Mouse (Mus musculus) large intestine, adult 2 months (tissue): ENCODE measurements around the gene Pde4d. TPM values are rescaled to one million over a fixed set of nuclear protein-coding genes. Genes with fewer than 3 reads are reported as not detected.

Experiments
- DNase-seq: peaks from one replicate; pipeline ENCODE4 v3.0.0-alpha.2; 2012; ENCODE audit warnings: low read depth, low spot score
- WGBS: fragments of 180-500 bp; shearing (Covaris S2); methylation state at CpG from one replicate; pipeline ENCODE4 v1.1.7; 2018; 5-methylcytosine and 5-hydroxymethylcytosine counted together
- polyA plus RNA-seq: library from polyadenylated mRNA; depleted of rRNA; stranded (reverse); fragments of >200 nt; gene quantifications from 2 replicates; pipeline ENCODE4 v1.2.3, GENCODE M21; 2012

Pde4d gene
- polyA plus RNA-seq, 1 experiment: 7.7 TPM

DNA sequence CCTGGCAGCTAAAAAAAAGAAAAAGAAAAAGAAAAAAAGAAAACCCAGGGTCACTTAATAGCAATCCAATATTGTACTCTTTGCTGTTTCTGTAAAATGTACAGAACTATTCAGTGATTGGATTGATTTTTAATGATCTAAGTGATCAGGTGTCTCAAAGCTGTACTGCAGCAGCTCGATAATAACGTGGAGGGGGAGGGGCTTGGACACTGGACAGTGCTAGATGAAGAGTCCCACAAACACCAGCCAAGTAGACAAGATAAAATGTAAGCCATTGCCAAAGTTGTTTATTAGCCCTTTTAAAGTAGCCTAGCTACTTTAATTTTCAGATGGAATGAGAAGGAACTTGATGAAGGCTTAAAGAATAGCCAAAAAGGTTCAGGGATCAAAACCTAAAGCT is 975.2 kb downstream of the Pde4d start:
- DNase-seq: no peak
- WGBS: 27% methylated on average over 2 of the region's 2 CpGs

DNA sequence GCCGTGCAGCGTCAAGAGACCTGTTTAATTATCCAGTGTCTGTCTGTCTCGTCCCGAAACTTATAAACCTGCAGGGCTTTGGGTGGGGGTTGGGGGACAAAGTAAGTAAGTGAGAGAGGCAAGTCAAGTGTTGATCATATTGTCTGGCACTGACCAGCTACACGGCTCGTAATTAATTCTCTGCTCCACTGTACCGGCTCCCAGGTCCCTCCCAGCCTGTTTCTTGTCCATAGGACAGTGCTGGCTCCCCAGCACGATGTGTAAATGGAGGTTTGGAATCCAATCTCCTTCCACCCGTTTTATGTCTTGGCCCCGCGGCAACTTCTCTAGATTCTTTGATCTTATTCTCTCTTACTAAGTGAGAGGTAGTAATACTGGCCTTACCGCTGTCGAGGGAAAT is 975.8 kb downstream of the Pde4d start:
- no peak for DNase-seq
- 73% methylated on average over 13 of the region's 13 CpGs for WGBS

DNA sequence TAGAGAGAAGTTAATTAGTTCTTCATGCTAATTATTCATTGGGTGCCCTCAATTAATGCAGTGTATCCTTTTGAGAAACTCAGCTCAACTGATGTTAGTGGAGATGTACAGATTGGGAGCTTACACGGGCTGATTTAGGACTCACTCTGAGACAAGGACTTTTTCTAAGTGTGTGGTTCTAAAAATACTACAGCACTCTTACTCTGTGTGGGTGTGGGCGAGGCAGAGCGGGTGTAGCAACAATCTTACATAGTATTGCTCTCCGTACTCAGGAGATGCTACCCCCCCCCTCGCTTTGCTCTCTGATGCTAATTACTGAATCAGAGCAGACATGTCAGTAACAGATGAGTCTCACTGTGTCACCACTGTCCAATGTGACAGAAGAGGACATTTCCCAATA is 976.3 kb downstream of the Pde4d start:
- DNase-seq: no peak
- WGBS: 85% methylated on average over 5 of the region's 5 CpGs

DNA sequence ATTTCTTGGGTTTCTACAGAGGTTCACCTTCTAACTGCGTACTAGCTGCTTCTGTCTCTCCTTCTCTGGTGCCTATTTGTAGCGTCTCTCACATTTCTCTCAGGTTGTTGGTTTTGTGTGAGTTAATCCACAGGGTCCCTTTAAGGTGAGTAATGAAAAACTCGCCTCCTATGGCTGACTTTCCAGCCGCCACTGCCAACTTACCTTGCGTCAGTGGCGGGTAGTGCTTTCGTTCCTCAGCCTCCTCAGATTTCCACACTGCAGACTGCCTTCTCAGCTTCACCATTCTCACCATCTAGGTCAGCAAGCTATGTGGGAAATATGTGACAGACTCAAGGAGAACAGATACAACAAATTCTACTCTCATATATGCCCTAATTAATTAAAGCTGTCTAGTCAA is 977.8 kb downstream of the Pde4d start:
- 87% methylated on average over 7 of the region's 7 CpGs for WGBS
- DNase-seq: no peak

DNA sequence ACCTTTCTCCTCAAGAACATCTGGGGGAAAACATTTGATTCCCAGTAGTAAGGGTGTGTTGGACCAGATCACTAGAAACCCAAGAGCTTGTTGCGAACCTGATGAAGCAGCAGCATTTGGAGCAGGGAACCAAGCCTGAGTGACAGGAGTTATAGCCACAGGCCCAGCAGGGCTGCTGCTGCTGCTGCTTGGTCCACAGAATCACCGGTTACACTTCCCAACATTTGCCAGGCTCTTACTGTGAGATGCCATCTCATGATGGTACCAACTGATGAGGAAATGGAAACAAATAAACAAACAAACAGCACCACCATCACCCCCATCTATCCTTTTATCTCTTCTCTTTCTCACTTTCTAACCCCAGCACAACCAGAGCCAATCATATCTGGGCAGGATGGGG is 979.8 kb downstream of the Pde4d start:
- WGBS: 95% methylated on average over 2 of the region's 2 CpGs
- no peak for DNase-seq

DNA sequence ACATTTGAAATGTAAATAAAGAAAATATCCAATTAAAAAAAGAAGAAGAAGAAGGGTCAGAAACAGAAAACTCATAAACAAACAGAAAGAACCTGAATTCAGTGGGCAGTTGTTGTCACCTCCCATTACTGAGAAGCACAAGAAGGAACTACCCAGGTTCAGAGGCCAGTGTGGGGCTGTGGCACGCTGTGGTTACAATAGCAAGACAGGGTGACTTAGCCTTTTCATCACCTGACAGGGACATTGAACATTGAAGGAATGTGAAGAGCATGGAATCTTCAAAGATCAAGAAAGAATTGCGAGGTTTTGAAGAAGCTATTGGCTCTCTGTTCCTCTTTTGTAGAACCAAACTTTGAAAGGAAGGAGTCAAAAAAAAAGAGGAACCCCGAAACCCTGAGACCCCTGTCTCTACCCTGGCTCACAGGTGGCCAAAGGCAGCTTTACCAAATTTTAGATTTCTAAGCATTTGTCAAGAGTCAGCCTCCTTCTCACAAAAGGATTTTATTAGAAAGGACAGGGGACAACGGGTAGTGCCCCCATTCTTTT is 987.6 kb downstream of the Pde4d start:
- 59% methylated on average over 4 of the region's 4 CpGs for WGBS
- no peak for DNase-seq

DNA sequence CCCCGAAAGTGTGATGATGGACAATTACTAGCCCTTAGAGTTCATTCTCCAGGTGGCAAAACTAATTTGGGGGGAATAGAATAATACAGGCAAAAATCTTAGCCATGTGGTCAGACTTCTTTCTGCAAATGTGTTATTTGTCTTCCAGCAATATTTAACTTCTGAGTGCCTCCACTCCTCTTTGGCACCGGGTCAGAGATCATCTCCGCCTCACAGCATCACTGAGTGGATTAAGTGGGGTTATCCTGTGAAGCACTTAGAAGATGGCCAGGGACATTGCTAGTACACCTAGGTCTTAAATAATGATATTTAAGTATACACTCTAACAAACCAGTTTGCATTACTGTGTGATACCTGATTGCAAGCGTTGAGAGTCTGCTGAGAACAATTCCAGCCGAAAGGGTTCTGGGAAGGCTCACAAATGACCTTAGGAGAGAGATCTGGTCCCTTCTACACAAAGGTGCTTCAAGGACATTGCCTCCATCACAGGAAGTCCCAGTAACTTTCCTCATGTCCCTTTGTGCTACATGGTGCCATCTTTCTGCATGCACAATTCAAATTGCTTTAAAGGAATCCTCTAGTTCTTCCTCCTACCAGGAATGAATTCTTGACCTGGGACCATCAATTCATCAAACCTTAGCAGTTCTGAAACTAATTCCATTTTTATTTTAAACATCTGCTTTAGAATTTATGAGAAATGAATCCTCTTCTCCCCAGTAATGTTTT is 989.9 kb downstream of the Pde4d start:
- no peak for DNase-seq
- 35% methylated on average over 5 of the region's 5 CpGs for WGBS

DNA sequence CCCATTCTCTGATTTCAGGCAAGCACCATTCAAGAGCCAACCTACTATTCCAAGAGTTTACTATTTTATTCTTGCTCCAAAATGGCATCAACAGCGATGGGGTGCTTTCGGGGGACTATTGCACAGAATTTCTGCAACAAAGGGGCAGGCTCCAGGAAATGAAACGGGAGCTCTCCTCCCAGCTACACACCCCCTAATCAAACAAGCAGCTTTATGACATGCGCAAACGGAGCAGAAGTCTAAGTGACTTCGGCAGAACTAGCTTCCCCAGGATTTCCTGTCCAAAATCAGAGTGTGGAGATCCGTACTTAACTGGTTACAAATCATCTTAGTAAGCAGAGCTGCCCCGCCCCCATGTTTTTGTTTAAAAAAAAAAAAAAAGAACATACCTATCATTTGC is 990.6 kb downstream of the Pde4d start:
- WGBS: under 1% methylated on average over 8 of the region's 8 CpGs
- DNase-seq: peak; percentile 81

DNA sequence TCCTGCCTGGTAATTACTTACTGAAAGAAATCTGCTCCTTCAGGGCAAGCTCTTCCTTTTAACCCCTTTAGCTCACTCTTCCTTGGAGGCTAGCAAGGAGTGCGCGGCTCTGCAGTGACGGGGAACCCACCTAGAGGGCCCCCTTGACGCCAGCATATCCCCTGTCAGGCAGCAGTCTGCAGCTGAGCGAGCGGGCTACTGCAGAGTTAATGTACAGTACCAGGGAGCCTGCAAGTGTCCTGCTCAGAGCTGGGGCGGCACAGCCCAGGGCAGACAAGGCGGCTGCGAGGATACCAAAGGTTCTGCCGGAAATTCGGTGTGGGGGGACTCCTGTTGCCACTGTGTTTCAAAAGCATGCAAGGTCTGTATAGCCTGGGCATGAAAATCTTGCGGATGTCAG is 991.1 kb downstream of the Pde4d start:
- WGBS: 0% methylated on average over 12 of the region's 12 CpGs
- no peak for DNase-seq

DNA sequence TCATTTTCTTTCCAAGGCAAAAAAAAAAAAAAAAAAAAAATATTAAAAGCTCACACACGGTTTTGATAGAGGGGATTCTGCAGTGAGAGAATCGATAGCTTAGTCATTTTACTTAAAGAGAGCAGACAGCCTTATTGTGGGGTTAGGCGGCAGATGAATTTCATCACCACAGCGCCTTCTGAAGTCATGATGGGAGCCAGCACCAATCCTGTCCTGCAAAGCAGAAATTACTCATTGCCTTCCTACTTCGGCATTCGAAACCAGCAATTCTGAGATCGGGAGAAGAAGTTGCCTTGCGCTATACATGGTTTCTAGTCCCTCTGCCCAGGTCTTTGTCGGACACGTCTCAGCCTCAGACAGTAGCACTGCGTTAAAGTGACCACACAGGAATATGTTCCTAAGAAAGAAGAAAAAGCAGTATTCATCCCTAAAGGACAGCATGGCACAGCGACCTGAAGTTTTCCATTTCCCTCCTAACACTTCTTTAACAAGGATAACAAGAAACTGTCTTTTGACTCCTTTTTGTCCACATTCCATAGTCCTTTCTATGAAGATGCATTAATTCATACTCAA is 991.7 kb downstream of the Pde4d start:
- no peak for DNase-seq

DNA sequence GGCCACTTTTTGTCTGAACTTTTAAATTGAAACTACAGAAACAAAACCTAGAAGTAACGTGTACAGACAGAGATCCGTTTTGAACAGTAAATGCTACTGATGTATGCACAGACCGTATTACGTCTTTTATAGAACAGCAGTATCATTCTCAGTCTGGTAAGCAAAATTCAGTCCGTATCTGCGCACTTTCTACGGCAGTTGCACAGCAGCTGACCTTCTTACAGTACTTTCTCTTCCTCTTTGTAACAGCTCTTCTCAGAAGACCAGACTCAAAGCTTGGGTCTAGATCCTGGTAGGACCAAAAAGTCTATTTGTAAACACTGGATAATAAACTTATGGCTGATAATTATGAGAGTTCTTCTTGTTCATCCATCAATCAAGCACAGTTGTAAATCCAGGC is 996.4 kb downstream of the Pde4d start:
- WGBS: 79% methylated on average over 7 of the region's 7 CpGs
- no peak for DNase-seq

More for the DNA sequence above, 991.7 kb downstream of the Pde4d start:
- WGBS: 12% methylated on average over 12 of the region's 12 CpGs

DNA sequence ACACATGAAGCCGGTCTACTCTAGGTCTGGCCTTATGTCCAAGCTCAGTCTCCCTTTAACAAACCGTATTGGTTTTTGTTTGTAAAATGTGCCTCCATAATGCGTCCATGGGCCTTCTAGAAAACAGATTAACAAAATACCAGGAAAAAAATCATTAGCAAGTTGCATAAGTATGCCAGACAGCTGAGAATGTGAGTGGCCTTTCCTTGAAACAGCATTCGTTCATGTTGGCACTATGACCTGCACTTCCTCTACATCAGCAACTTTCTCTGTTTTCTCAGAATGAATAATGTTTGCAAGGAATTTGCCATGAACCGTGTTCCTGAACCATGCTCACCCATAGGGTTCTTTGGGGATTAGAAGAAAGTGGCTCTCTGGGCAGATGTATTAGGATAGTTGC is 998.4 kb downstream of the Pde4d start:
- no peak for DNase-seq
- WGBS: 87% methylated on average over 5 of the region's 5 CpGs

DNA sequence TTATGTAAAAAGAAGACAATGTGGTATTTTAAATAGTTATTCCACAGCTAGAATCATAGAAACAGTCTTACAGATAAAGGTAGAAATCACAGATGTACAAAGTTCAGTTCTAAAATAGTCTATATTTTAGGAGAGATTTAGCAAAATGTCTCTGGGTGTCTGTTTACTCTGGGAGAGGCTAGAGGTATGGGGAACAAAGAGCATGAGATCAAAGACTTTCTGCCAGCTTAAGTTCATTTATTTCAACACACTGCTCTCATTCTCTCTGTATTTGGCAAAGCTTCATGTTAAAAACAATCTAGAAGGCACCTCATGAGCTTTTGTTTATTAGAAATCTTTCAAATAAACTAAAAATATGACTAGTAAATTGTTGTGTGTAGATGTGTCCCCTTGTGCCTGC is 1024.6 kb downstream of the Pde4d start:
- no peak for DNase-seq

DNA sequence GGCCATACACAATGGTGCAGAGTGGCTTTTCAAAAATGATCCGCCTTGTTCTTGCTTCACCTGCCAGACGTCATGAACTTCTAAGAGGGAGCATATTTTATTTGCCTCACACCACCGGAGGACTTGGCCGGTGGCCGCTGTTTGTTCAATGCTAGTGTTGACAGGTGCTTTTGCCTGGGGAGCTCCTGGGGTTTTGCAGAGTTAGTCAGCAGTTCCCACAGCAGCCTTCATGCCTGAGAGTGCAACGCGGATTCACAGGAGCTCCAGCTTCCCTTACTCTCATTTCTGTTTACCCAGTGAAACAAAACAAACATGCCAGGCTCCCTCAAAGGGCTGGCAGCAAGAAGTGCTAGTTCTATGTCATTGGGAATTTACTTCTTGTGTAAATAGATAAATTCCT is 1031.7 kb downstream of the Pde4d start:
- no peak for DNase-seq
- WGBS: 26% methylated on average over 7 of the region's 7 CpGs

DNA sequence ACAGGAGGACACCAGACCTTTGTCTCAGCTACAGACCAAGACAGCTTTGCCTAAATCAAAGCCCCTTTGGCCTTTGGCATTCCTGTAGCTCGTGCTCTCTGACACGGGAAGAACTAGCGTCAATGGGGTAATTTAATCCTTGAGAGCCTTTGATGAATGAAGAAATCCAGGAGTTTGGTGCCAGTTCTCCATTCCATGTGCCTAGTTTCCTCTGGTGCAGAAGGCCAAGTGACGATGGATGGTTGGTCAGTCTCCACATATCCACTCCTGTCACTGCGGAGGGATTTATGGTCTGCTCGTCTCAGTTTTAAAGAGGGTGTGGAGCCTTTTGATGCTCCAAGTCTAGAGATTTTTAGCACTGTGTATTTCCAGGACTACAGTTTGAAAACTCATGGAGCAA is 1036.4 kb downstream of the Pde4d start:
- 83% methylated on average over 6 of the region's 6 CpGs for WGBS
- no peak for DNase-seq

DNA sequence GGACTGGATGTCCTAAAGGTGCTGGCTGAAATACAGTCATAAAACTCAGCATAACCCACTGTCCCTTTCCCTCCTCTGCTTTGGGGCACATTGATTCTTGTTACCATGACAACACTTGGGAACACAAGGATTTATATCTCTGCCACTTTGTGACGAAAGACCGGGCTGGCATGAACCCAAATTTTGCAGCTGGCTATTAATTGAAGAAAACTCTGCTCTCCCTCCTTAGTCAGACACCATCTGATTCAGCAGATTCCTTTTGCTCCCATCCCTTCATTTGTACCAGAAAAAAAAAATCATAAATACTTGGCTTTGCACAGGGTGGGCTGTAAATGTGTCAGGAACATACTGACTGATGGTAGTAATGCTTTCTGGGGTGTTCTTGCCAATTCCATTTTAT is 1037.6 kb downstream of the Pde4d start:
- DNase-seq: no peak
- WGBS: 34% methylated on average over 2 of the region's 2 CpGs

DNA sequence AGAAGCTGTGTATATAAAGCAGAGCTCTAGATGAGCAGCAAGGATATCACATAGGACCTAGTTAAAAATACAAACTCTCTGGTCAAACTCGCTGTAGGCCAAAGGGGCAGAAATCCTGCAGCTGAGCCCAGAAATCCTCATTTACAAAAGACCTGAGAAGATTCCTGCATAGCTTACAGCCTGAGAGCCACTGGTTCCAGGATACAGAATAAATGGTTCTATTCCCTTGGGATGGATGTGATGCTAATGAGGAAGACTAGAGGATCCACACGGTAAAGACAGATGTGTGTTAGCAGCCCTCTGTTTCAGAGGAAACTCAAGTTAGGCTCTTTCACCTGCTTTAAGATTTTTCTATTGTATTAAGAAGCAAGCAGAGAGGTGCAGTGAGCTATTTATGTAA is 1041.1 kb downstream of the Pde4d start:
- WGBS: 78% methylated on average over 2 of the region's 2 CpGs
- DNase-seq: no peak

DNA sequence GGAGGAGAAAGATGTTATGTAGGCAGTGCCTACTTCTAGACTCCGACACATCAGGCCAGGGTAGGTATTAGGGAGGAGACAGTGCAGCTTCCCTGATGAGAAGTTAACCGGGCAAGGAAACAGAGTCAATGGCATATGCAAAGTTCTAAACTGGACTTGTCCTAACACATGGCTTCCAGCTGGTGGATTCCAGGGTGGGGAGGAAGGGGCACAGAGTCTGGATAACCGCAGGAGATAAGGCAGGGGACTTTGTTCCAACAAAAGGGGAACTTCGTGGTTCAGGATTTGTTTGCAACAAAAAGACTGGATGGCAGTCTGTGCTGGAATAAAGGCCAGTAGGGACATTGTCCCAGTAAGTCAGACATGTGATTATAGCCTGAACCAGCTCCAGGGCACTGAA is 1042.1 kb downstream of the Pde4d start:
- WGBS: 56% methylated on average over 4 of the region's 4 CpGs
- no peak for DNase-seq

DNA sequence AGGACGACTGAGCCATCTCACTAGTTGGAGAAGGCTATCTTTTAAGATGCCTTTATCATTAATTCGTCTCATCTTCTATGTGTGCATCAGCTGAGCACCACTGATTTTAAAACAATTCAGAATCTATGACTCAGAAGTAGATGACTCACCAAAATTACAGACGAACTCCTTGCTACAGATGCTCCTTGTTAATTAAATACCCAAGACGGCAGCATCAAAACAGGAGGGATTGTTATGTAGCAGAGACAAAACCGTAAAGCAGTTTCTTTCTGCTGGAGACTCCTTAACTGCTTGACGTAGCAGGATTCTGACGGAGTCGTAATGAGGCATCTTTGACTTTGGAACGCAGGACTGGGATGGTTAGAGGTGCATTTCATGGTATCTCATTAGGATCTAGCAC is 1050.6 kb downstream of the Pde4d start:
- 69% methylated on average over 9 of the region's 9 CpGs for WGBS

DNA sequence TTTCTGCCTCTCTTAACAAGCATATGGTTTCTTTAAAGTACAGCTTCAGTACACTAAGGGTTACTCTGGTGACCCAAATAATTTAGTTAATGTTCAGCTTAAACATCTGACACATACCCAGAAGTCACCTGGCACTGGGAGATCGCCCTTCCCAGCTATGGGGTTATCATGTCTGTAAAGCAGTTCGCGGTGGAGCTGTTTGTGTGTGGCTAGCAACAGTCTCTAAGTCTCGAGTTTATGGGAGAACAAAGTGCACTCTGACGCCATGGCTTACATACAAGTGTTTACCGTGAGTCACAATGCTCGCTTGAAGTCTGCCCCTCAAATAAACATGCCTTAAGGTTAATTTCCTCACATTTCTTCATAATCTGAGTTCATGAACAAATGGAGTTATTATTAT is 1053.0 kb downstream of the Pde4d start:
- WGBS: 16% methylated on average over 7 of the region's 7 CpGs
- DNase-seq: peak; percentile 95

More for the DNA sequence above, 1050.6 kb downstream of the Pde4d start:
- no peak for DNase-seq

DNA sequence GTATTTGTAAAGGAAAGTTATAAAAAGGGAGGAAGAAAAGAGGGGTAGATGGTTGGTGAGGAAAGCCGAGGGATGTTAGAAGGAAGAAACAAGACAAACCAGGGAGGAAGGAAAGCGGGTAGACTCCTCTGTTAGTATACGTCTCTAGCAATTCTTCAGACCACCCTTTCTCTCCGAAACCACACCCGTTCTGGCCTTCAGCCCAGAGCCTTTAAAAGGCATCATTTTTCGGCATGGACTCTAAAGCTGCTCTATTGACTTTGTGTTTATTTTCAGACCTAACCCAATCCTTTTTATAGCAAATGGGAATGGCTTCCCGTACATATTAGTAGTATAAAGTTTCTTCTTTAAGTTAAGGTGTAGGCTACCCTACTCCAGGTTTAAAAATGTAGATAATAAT is 1057.0 kb downstream of the Pde4d start:
- WGBS: 15% methylated on average over 7 of the region's 7 CpGs

DNA sequence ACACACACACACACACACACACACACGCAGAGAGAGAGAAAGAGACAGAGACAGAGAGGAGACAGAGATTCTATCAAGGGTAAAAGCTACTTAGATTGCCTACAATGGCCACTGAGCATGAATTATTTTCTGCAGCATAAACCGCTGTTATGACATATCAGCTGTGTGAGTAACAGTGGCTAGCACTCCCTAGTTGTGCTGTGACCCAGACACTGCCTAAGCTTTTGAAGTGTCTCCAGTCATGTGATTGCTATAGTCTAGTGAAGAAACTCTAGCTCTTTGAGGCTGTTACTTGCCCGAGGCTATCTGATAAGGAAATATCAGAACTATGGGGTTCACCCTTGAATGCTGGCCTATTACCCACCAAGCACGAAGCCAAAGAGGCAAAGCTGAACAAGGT is 1058.7 kb downstream of the Pde4d start:
- DNase-seq: no peak
- 69% methylated on average over 4 of the region's 4 CpGs for WGBS

More for the DNA sequence above, 1057.0 kb downstream of the Pde4d start:
- no peak for DNase-seq
